In the genomic region with DNA sequence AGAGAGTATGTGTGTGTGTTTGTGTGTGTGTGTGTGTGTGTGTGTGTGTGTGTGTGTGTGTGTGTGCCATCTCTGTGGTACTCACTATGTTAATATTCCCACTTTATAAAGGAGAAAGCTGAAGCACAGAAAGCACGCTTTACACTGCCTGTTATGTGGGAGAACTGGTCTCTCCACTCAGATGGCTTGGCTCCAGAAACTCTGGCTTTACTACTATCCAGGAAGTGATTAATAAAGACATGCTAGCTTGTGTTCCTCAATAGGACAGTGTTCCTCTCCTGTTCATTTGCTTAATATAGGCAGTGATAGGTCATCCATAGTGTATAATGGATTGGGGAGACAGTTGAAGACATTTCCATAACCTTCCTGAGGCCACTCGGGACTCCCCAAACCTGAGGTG, we compare ENCODE assay signal across 16 mouse cellular contexts. TPM values are rescaled to one million over a fixed set of nuclear protein-coding genes. Genes with fewer than 3 reads are reported as not detected.
DNase-seq lines count a peak whose midpoint lies in the region; ATAC-seq and TF ChIP-seq lines count a peak whose summit lies in the region.
"Had no signal": no experiment of that assay in that cellular context is flagged by ENCODE, and none has a peak within 500 bp of the region (broad histone marks: within the 10 kb centered on the region; RNA-seq: fewer than 3 reads in every experiment).

No protein-coding gene starts in this region.

- no peak for TF ChIP-seq CTCF in lung, embryonic 14.5 days (IDR thresholded peaks at IDR 0.05; ENCODE audit: low read depth)
- no peak for TF ChIP-seq CTCF in lung, adult 2 months (IDR thresholded peaks at IDR 0.05; ENCODE audit: insufficient read depth, low read length)

- H3K27ac ChIP-seq in heart, embryonic 16.5 days (ENCODE audit: low read length), result peak overlapping the region; percentile 64
- peak overlapping the region; percentile 24; the same call in 1 of the 2 replicates for H3K27ac ChIP-seq in lung, embryonic 14.5 days (ENCODE audit: low read depth)
- H3K27ac ChIP-seq: embryonic facial prominence, embryonic 12.5 days; forebrain, embryonic 12.5 days; limb, embryonic 13.5 days; midbrain, embryonic 12.5 days; neural tube, embryonic 15.5 days had no signal

- H3K9ac ChIP-seq in heart, embryonic 16.5 days (ENCODE audit: low read length), result no peak overlapping the region
- H3K9ac ChIP-seq in lung, embryonic 14.5 days, result no peak overlapping the region
- H3K9ac ChIP-seq: embryonic facial prominence, embryonic 12.5 days; forebrain, embryonic 12.5 days; limb, embryonic 13.5 days; midbrain, embryonic 12.5 days; neural tube, embryonic 15.5 days had no signal

- no peak overlapping the region for H3K4me3 ChIP-seq in heart, embryonic 16.5 days (ENCODE audit: low read length)
- H3K4me3 ChIP-seq in lung, embryonic 14.5 days (ENCODE audit: low read depth, low read length), result no peak overlapping the region
- H3K4me3 ChIP-seq in lung, adult 2 months (replicated peaks; ENCODE audit: extremely low read depth, low read depth, low read length), result no peak overlapping the region
- H3K4me3 ChIP-seq: embryonic facial prominence, embryonic 12.5 days; forebrain, embryonic 12.5 days; limb, embryonic 13.5 days; midbrain, embryonic 12.5 days; neural tube, embryonic 15.5 days had no signal

- peaks cover 11% of the 10 kb centered on the region; the same call in 1 of the 2 replicates for H3K4me1 ChIP-seq in heart, embryonic 16.5 days (ENCODE audit: control insufficient read depth, insufficient read depth, low read length)
- H3K4me1 ChIP-seq in lung, embryonic 14.5 days (ENCODE audit: insufficient read depth), result no peaks in the 10 kb centered on the region
- H3K4me1 ChIP-seq in lung, adult 2 months (ENCODE audit: control insufficient read depth, insufficient read depth, low read length), result 0 out of 2 replicates have a peak, but pooled peaks cover 3% of the 10 kb centered on the region
- H3K4me1 ChIP-seq: embryonic facial prominence, embryonic 12.5 days; limb, embryonic 13.5 days had no signal

- 66% methylated on average over 2 of the region's 2 CpGs for WGBS in heart, embryonic 16.5 days
- 53% methylated on average over 2 of the region's 2 CpGs for WGBS in lung, embryonic 14.5 days
- WGBS in lung, adult 2 months, result 51% methylated on average over 2 of the region's 2 CpGs

- no peak for DNase-seq in heart, adult 18-20 months
- DNase-seq in lung, embryonic 14.5 days, result peak; percentile 75
- DNase-seq in lung, adult 2 months, result no peak
- DNase-seq in kidney, postnatal 14 days, result peak; percentile 34
- peak; percentile 35 for DNase-seq in lung, postnatal 25 days (ENCODE audit: low spot score)
- no peak for DNase-seq in right cerebral cortex, postnatal 14 days
- DNase-seq: cerebellum, postnatal 36 days had no signal

- H3K27me3 ChIP-seq in heart, embryonic 16.5 days (ENCODE audit: control insufficient read depth, insufficient read depth, low read length), result no peaks in the 10 kb centered on the region
- H3K27me3 ChIP-seq in lung, embryonic 14.5 days (ENCODE audit: insufficient read depth, low read length), result no peaks in the 10 kb centered on the region
- H3K27me3 ChIP-seq: embryonic facial prominence, embryonic 12.5 days; forebrain, embryonic 12.5 days; limb, embryonic 13.5 days; midbrain, embryonic 12.5 days; neural tube, embryonic 15.5 days had no signal

- TF ChIP-seq POLR2A in lung, adult 2 months (IDR thresholded peaks at IDR 0.05; ENCODE audit: borderline replicate concordance, extremely low read depth, low read depth, low read length), result no peak

- ATAC-seq in heart, embryonic 16.5 days (replicated peaks; ENCODE audit: extremely low read depth, insufficient read depth, low FRiP score), result no peak
- ATAC-seq in lung, embryonic 14.5 days (ENCODE audit: insufficient read depth), result peak; percentile 47; the same call in 1 of the 2 replicates
- ATAC-seq in megakaryocyte, adult 5-6 weeks (ENCODE audit: poor library complexity, severe bottlenecking), result no peak
- ATAC-seq: inflammation-experienced regulatory T-cells, adult 6 months had no signal

- H3K9me3 ChIP-seq in heart, embryonic 16.5 days (replicated peaks; ENCODE audit: control insufficient read depth, low read length), result no peaks in the 10 kb centered on the region
- no peaks in the 10 kb centered on the region for H3K9me3 ChIP-seq in lung, embryonic 14.5 days (ENCODE audit: low read depth, low read length)
- H3K9me3 ChIP-seq: embryonic facial prominence, embryonic 12.5 days; forebrain, embryonic 12.5 days; limb, embryonic 13.5 days; midbrain, embryonic 12.5 days; neural tube, embryonic 15.5 days had no signal

- no peaks in the 10 kb centered on the region for H3K36me3 ChIP-seq in heart, embryonic 16.5 days (ENCODE audit: control insufficient read depth, insufficient read depth)
- no peaks in the 10 kb centered on the region for H3K36me3 ChIP-seq in lung, embryonic 14.5 days (ENCODE audit: insufficient read depth)
- H3K36me3 ChIP-seq: embryonic facial prominence, embryonic 12.5 days; forebrain, embryonic 12.5 days; limb, embryonic 13.5 days; midbrain, embryonic 12.5 days; neural tube, embryonic 15.5 days had no signal

- H3K4me2 ChIP-seq in heart, embryonic 16.5 days (ENCODE audit: low read depth, low read length), result no peak overlapping the region
- no peak overlapping the region for H3K4me2 ChIP-seq in lung, embryonic 14.5 days
- H3K4me2 ChIP-seq: embryonic facial prominence, embryonic 12.5 days; forebrain, embryonic 12.5 days; limb, embryonic 13.5 days; midbrain, embryonic 12.5 days; neural tube, embryonic 15.5 days had no signal

RNA-seq across cellular contexts. Expression of gene Tspan7, which starts 54.1 kb away (rescaled TPM):
- polyA plus RNA-seq in heart, embryonic 16.5 days (2015; fragmentation: Nextera tagmentation; extraction: Ambion mirVana), result 97.3 and 102 TPM in 2 replicates
- total RNA-seq in heart, adult 18-20 months (2021), result 100 to 1,000 TPM; 126 to 137 TPM
- 89.9 and 91.8 TPM in 2 replicates for polyA plus RNA-seq in lung, embryonic 14.5 days (2014; fragmentation: Nextera tagmentation; extraction: Ambion mirVana)
- polyA plus RNA-seq in lung, adult 2 months (2012; rRNA removed), result 635 and 712 TPM in 2 replicates
- 0.18 TPM in 1 of 2 replicates, not detected in the other for total RNA-seq in megakaryocyte, adult 5-6 weeks (2015)
- total RNA-seq in megakaryocyte, adult 5-6 weeks (2017), result not detected in 2 replicates
- total RNA-seq: granulocyte monocyte progenitor cell, adult 5-6 weeks had no signal
- polyA plus RNA-seq: inflammation-experienced regulatory T-cells, adult 6 months had no signal

Comparison
In these comparisons a context has a peak if more than half of its experiments do, and no peak if none do; other contexts are left out.
1. DNase-seq: peak in lung, embryonic 14.5 days (single experiment), kidney, postnatal 14 days (single experiment) and lung, postnatal 25 days (single experiment); none in heart, adult 18-20 months (0 of 2), lung, adult 2 months (single experiment) and right cerebral cortex, postnatal 14 days (single experiment).